8 mouse cellular contexts compared by ENCODE assay signal in genomic region chr15:82016830-82017229, GRCm38 (mm10). TPM values are rescaled to one million over a fixed set of nuclear protein-coding genes. Genes with fewer than 3 reads are reported as not detected.
DNase-seq lines count a peak whose midpoint lies in the region; ATAC-seq and TF ChIP-seq lines count a peak whose summit lies in the region.

No protein-coding gene starts in this region.

- H3K27ac ChIP-seq in gastrocnemius, adult 2 months: peak overlapping the region; percentile 93
- H3K27ac ChIP-seq in thymus, adult 2 months (ENCODE audit: control insufficient read depth, insufficient read depth, low read length): peak overlapping the region; percentile 84
- H3K27ac ChIP-seq in liver, embryonic 13.5 days: peak overlapping the region; percentile 86

- no peak for ATAC-seq in liver, embryonic 13.5 days (ENCODE audit: low read depth)

- TF ChIP-seq CTCF in gastrocnemius, adult 2 months (IDR thresholded peaks at IDR 0.05): no peak
- TF ChIP-seq CTCF in thymus, adult 2 months (IDR thresholded peaks at IDR 0.05; ENCODE audit: borderline replicate concordance, control insufficient read depth, extremely low read depth, insufficient read depth, low read length, poor library complexity): no peak

- H3K27me3 ChIP-seq in thymus, adult 2 months (ENCODE audit: control insufficient read depth, insufficient read depth, low read length): no peaks in the 10 kb centered on the region
- H3K27me3 ChIP-seq in liver, embryonic 13.5 days: no peaks in the 10 kb centered on the region

- intact Hi-C loops in gastrocnemius, adult 2 months (cut with DNase I): no loop called here
- intact Hi-C loops in left cerebral cortex, postnatal 10 days (cut with DNase I): no loop called here

- peak overlapping the region; percentile 88 for H3K4me2 ChIP-seq in liver, embryonic 13.5 days

- no peaks in the 10 kb centered on the region for H3K9me3 ChIP-seq in liver, embryonic 13.5 days (replicated peaks)

- DNase-seq in gastrocnemius, adult 2 months: no peak
- no peak for DNase-seq in gastrocnemius, postnatal 25 days
- no peak for DNase-seq in thymus, adult 2 months
- DNase-seq in thymus, postnatal 25 days: no peak
- no peak for DNase-seq in liver, embryonic 13.5 days
- DNase-seq in retina, postnatal 1 day: no peak
- DNase-seq in yolk sac, embryonic 10.5 days (ENCODE audit: low spot score): no peak
- DNase-seq in left cerebral cortex, postnatal 10 days (ENCODE audit: extremely low spot score in 1 of 2, low spot score in 2 of 2): no peak

- no peak for TF ChIP-seq POLR2A in thymus, adult 2 months (IDR thresholded peaks at IDR 0.05; ENCODE audit: control insufficient read depth, extremely low read depth, insufficient read depth, low read length, poor library complexity)

- peak overlapping the region; percentile 77 for H3K4me3 ChIP-seq in gastrocnemius, adult 2 months
- H3K4me3 ChIP-seq in thymus, adult 2 months (ENCODE audit: control insufficient read depth, insufficient read depth, low read length): peak overlapping the region; percentile 61
- peak overlapping the region; percentile 94 for H3K4me3 ChIP-seq in liver, embryonic 13.5 days (replicated peaks)

- 1% methylated on average over 6 of the region's 6 CpGs for WGBS in thymus, adult 2 months
- WGBS in liver, embryonic 13.5 days (ENCODE audit: insufficient replicate concordance): 4% methylated on average over 6 of the region's 6 CpGs

- peak overlapping the region; percentile 82 for H3K9ac ChIP-seq in liver, embryonic 13.5 days

- H3K4me1 ChIP-seq in thymus, adult 2 months (replicated peaks; ENCODE audit: control insufficient read depth, insufficient read depth, low read length): peaks cover 16% of the 10 kb centered on the region
- peaks cover 55% of the 10 kb centered on the region for H3K4me1 ChIP-seq in liver, embryonic 13.5 days (replicated peaks)

- H3K36me3 ChIP-seq in thymus, adult 2 months (ENCODE audit: control insufficient read depth, insufficient read depth, low read length): peaks cover 18% of the 10 kb centered on the region
- H3K36me3 ChIP-seq in liver, embryonic 13.5 days: peaks cover 37% of the 10 kb centered on the region

RNA-seq across cellular contexts. Expression of gene Desi1, which starts 16.8 kb away (rescaled TPM):
- 10 to 100 TPM; 14.5 to 20.8 TPM for total RNA-seq in gastrocnemius, adult 2 months (2021)
- total RNA-seq in gastrocnemius, postnatal 25 days (2021): 10 to 100 TPM; 19.0 to 25.7 TPM
- polyA plus RNA-seq in thymus, adult 2 months (2012; rRNA removed): 199 and 252 TPM in 2 replicates
- 12.8 and 13.7 TPM in 2 replicates for polyA plus RNA-seq in liver, embryonic 13.5 days (2015; fragmentation: Nextera tagmentation; extraction: Ambion mirVana)
- 10 to 100 TPM; 91.9 to 93.6 TPM for total RNA-seq in left cerebral cortex, postnatal 10 days (2021)

RNA-seq across cellular contexts. Expression of gene Xrcc6, which starts 29.2 kb away (rescaled TPM):
- total RNA-seq in gastrocnemius, adult 2 months (2021): 10 to 100 TPM; 23.9 to 25.4 TPM
- 10 to 100 TPM; 20.8 to 24.9 TPM for total RNA-seq in gastrocnemius, postnatal 25 days (2021)
- polyA plus RNA-seq in thymus, adult 2 months (2012; rRNA removed): 183 and 225 TPM in 2 replicates
- polyA plus RNA-seq in liver, embryonic 13.5 days (2015; fragmentation: Nextera tagmentation; extraction: Ambion mirVana): 77.5 and 87.7 TPM in 2 replicates
- 10 to 100 TPM; 27.9 to 29.9 TPM for total RNA-seq in left cerebral cortex, postnatal 10 days (2021)

RNA-seq across cellular contexts. Expression of gene Snu13, which starts 30.6 kb away (rescaled TPM):
- total RNA-seq in gastrocnemius, adult 2 months (2021): 10 to 100 TPM; 44.4 to 61.4 TPM
- total RNA-seq in gastrocnemius, postnatal 25 days (2021): 10 to 100 TPM; 44.6 to 48.5 TPM
- polyA plus RNA-seq in thymus, adult 2 months (2012; rRNA removed): 122 and 134 TPM in 2 replicates
- 224 and 231 TPM in 2 replicates for polyA plus RNA-seq in liver, embryonic 13.5 days (2015; fragmentation: Nextera tagmentation; extraction: Ambion mirVana)
- 100 to 1,000 TPM; 101 to 109 TPM for total RNA-seq in left cerebral cortex, postnatal 10 days (2021)

RNA-seq across cellular contexts. Expression of gene 1700029P11Rik, which starts 36.5 kb away (rescaled TPM):
- not detected for total RNA-seq in gastrocnemius, adult 2 months (2021)
- not detected for total RNA-seq in gastrocnemius, postnatal 25 days (2021)
- not detected in 2 replicates for polyA plus RNA-seq in thymus, adult 2 months (2012; rRNA removed)
- not detected in 2 replicates for polyA plus RNA-seq in liver, embryonic 13.5 days (2015; fragmentation: Nextera tagmentation; extraction: Ambion mirVana)
- not detected for total RNA-seq in left cerebral cortex, postnatal 10 days (2021)

RNA-seq across cellular contexts. Expression of gene 4930407I10Rik, which starts 42.1 kb away (rescaled TPM):
- not detected for total RNA-seq in gastrocnemius, adult 2 months (2021)
- total RNA-seq in gastrocnemius, postnatal 25 days (2021): not detected
- polyA plus RNA-seq in thymus, adult 2 months (2012; rRNA removed): 0.04 TPM in 1 of 2 replicates, not detected in the other
- polyA plus RNA-seq in liver, embryonic 13.5 days (2015; fragmentation: Nextera tagmentation; extraction: Ambion mirVana): not detected in 2 replicates
- not detected for total RNA-seq in left cerebral cortex, postnatal 10 days (2021)
